Mouse (Mus musculus): Measurements from ENCODE around the gene Ndst2.

- TF ChIP-seq EP300 (IDR thresholded peaks at IDR 0.05; ENCODE audit: low read depth) (no peak), CTCF (IDR thresholded peaks at IDR 0.05; ENCODE audit: low read depth) (no peak)
These were observed 1.6 kb upstream of the Ndst2 start for GRCm38 (mm10) chr14:20735892-20736390.

All from liver, postnatal 0 days (tissue).